Mouse (Mus musculus): ENCODE data around the gene Cfap70. TPM values are rescaled to one million over a fixed set of nuclear protein-coding genes. Genes with fewer than 3 reads are reported as not detected.
A peak's percentile ranks its signal among the peaks of the same experiment; 100 is the strongest.

Gene Cfap70
- total and polyA plus RNA-seq, 2 experiments from 2014 or later: 1.4 to 2.1 TPM

- TF ChIP-seq CTCF (IDR thresholded peaks at IDR 0.05; ENCODE audit: low read depth): peak; percentile 43; the same call in 1 of the 2 replicates
- Histone ChIP-seq H3K4me1 (ENCODE audit: insufficient read depth) (no peaks in the 10 kb centered on the region), H3K9me3 (ENCODE audit: low read length) (no peaks in the 10 kb centered on the region), H3K27me3 (ENCODE audit: insufficient read depth, low read length) (no peaks in the 10 kb centered on the region), H3K9ac (peak within 1 kb of the TSS; percentile 68), H3K4me2 (ENCODE audit: low read depth) (peak within 1 kb of the TSS; percentile 71), H3K36me3 (ENCODE audit: insufficient read depth) (peaks cover 5% of the 10 kb centered on the region; the same call in 1 of the 2 replicates), H3K27ac (ENCODE audit: low read depth, low read length) (peak within 1 kb of the TSS; percentile 46; the same call in 1 of the 2 replicates), H3K4me3 (ENCODE audit: low read depth, low read length) (peak within 1 kb of the TSS; percentile 67)
- WGBS: 4% methylated on average over 48 of the region's 48 CpGs
- peak; percentile 74 for DNase-seq
- peak; percentile 83 for ATAC-seq
Measured at GRCm38 (mm10) chr14:20479291-20480194, 27.5 kb upstream of the Cfap70 start, which contains the start of gene Anxa7. Gene Anxa7, minus strand, starts transcription at chr14:20480133.

DNA sequence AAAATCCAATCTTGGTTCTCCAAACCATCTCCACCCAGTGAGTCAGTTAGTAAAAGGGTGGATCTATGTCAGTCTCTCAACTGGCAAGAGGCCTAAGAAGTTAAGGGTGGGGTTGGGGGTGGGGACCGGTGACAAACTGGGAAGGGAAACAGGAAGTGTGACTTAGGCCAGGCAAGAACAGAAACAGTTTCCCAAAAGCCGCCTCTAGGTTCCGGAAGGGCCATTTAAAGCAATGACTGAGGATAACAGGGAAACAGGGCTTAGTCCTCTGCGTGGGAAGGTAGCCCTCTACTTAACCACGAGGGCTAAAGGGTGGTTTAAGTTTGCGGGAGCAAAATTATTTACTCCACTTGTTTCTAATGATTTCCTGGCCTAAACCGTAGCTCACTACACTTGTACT is 26.8 kb upstream of the Cfap70 start:
- WGBS: 30% methylated on average over 7 of the region's 7 CpGs
- Histone ChIP-seq H3K4me2 (ENCODE audit: low read depth) (peak overlapping the region; percentile 71), H3K9me3 (ENCODE audit: low read length) (no peaks in the 10 kb centered on the region), H3K4me1 (ENCODE audit: insufficient read depth) (no peaks in the 10 kb centered on the region), H3K27ac (ENCODE audit: low read depth, low read length) (peak overlapping the region; percentile 46; the same call in 1 of the 2 replicates), H3K9ac (peak overlapping the region; percentile 68; the same call in 1 of the 2 replicates), H3K36me3 (ENCODE audit: insufficient read depth) (no peaks in the 10 kb centered on the region), H3K27me3 (ENCODE audit: insufficient read depth, low read length) (no peaks in the 10 kb centered on the region), H3K4me3 (ENCODE audit: low read depth, low read length) (peak overlapping the region; percentile 67)
- ATAC-seq (no peak), DNase-seq (no peak)
- no peak for TF ChIP-seq CTCF (IDR thresholded peaks at IDR 0.05; ENCODE audit: low read depth)

- WGBS: 53% methylated on average over 3 of the region's 3 CpGs
- ATAC-seq (no peak), DNase-seq (no peak)
- H3K27ac ChIP-seq (ENCODE audit: low read depth, low read length): no peak overlapping the region
- no peak for TF ChIP-seq CTCF (IDR thresholded peaks at IDR 0.05; ENCODE audit: low read depth)
- H3K4me1 ChIP-seq (ENCODE audit: insufficient read depth): no peaks in the 10 kb centered on the region
- no peak overlapping the region for H3K9ac ChIP-seq
- no peaks in the 10 kb centered on the region for H3K9me3 ChIP-seq (ENCODE audit: low read length)
- no peaks in the 10 kb centered on the region for H3K36me3 ChIP-seq (ENCODE audit: insufficient read depth)
- peak overlapping the region; percentile 14; the same call in 1 of the 2 replicates for H3K4me2 ChIP-seq (ENCODE audit: low read depth)
- H3K4me3 ChIP-seq (ENCODE audit: low read depth, low read length): peak overlapping the region; percentile 67; the same call in 1 of the 2 replicates
- H3K27me3 ChIP-seq (ENCODE audit: insufficient read depth, low read length): no peaks in the 10 kb centered on the region
Measured at GRCm38 (mm10) chr14:20478385-20478784, 26.4 kb upstream of the Cfap70 start.

- Histone ChIP-seq H3K9ac (no peak overlapping the region), H3K27ac (ENCODE audit: low read depth, low read length) (no peak overlapping the region), H3K4me2 (ENCODE audit: low read depth) (no peak overlapping the region), H3K4me1 (ENCODE audit: insufficient read depth) (no peaks in the 10 kb centered on the region), H3K9me3 (ENCODE audit: low read length) (no peaks in the 10 kb centered on the region), H3K4me3 (ENCODE audit: low read depth, low read length) (no peak overlapping the region), H3K27me3 (ENCODE audit: insufficient read depth, low read length) (no peaks in the 10 kb centered on the region), H3K36me3 (ENCODE audit: insufficient read depth) (no peaks in the 10 kb centered on the region)
- no peak for TF ChIP-seq CTCF (IDR thresholded peaks at IDR 0.05; ENCODE audit: low read depth)
- WGBS: 49% methylated on average over 4 of the region's 4 CpGs
- DNase-seq: no peak
- ATAC-seq: no peak
Measured at GRCm38 (mm10) chr14:20477261-20478025, 25.4 kb upstream of the Cfap70 start.

GRCm38 (mm10) chr14:20460216-20460615 is 8.2 kb upstream of the Cfap70 start:
- WGBS: 80% methylated on average over 14 of the region's 14 CpGs
- no peak for ATAC-seq

DNA sequence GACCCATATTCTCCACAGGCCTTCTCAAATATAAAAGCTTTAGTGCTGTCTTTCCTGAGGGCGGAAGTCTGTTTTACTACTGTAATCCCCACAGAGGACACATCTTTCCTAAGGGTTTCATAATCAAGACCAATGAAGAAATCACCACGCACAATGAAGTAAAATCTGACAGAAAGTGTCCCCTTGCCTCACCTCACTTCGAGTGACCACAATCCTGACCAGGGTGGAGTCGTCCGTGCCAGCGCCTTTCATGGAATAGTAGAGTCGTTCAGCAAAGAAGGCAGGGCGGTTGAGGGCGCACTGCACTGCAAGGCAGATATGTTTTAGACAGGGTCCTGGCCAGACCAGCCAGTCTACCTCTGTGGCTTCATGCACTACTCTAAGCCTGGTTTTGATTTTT is 6.4 kb upstream of the Cfap70 start:
- DNase-seq (no peak), ATAC-seq (no peak)
- no peaks in the 10 kb centered on the region for H3K9me3 ChIP-seq (ENCODE audit: low read length)
- H3K9ac ChIP-seq: no peak overlapping the region
- H3K27ac ChIP-seq (ENCODE audit: low read depth, low read length): no peak overlapping the region
- no peak for TF ChIP-seq CTCF (IDR thresholded peaks at IDR 0.05; ENCODE audit: low read depth)
- WGBS: 98% methylated on average over 9 of the region's 9 CpGs
- peaks cover 39% of the 10 kb centered on the region for H3K36me3 ChIP-seq (ENCODE audit: insufficient read depth)
- no peaks in the 10 kb centered on the region for H3K4me1 ChIP-seq (ENCODE audit: insufficient read depth)
- H3K4me2 ChIP-seq (ENCODE audit: low read depth): no peak overlapping the region
- H3K4me3 ChIP-seq (ENCODE audit: low read depth, low read length): no peak overlapping the region
- no peaks in the 10 kb centered on the region for H3K27me3 ChIP-seq (ENCODE audit: insufficient read depth, low read length)

More at GRCm38 (mm10) chr14:20460216-20460615, 8.2 kb upstream of the Cfap70 start:
- H3K4me1 ChIP-seq (ENCODE audit: insufficient read depth): no peaks in the 10 kb centered on the region
- no peak for TF ChIP-seq CTCF (IDR thresholded peaks at IDR 0.05; ENCODE audit: low read depth)
- no peak overlapping the region for H3K9ac ChIP-seq
- H3K27ac ChIP-seq (ENCODE audit: low read depth, low read length): no peak overlapping the region
- no peaks in the 10 kb centered on the region for H3K27me3 ChIP-seq (ENCODE audit: insufficient read depth, low read length)
- no peak overlapping the region for H3K4me2 ChIP-seq (ENCODE audit: low read depth)
- no peak overlapping the region for H3K4me3 ChIP-seq (ENCODE audit: low read depth, low read length)
- H3K36me3 ChIP-seq (ENCODE audit: insufficient read depth): peaks cover 50% of the 10 kb centered on the region
- no peaks in the 10 kb centered on the region for H3K9me3 ChIP-seq (ENCODE audit: low read length)
- no peak for DNase-seq
